Mouse (Mus musculus): ENCODE data around the gene Stx4a. TPM values are rescaled to one million over a fixed set of nuclear protein-coding genes. Genes with fewer than 3 reads are reported as not detected.
A peak's percentile ranks its signal among the peaks of the same experiment; 100 is the strongest.
"Not testable (repeated sequence)": the region's sequence is repeated elsewhere in the genome, so short reads cannot be mapped to it uniquely, and the experiment has no call there.

Stx4a gene
- total RNA-seq, 1 experiment from 2014 or later, result 93.0 TPM

DNA sequence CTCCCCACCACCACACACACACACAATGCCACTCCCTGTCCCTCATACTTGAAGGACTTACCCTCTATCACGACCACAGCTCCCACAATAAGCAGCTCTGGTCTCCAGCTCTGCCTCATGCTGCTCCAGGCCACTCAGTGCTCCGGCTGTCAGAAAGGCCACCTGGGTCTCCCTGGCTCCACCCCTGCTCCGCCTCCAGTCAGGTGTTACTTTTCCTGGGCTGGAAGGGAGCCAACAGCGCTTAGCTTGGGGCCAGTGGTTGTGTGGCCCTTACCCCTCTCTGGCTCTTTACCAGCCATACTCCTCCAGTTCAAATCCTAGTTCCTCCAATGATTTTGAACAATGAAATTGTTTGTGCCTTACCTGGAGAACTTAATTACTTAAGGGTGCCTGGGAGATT, 66.7 kb downstream of the Stx4a start, which contains the start of gene Prss53:
Gene Prss53 (minus strand): TSS at position 173 of the 400 bp plus-strand sequence.
- no peak for ATAC-seq (ENCODE audit: extremely low read depth, insufficient number of reproducible peaks, low FRiP score, poor library complexity, severe bottlenecking)

DNA sequence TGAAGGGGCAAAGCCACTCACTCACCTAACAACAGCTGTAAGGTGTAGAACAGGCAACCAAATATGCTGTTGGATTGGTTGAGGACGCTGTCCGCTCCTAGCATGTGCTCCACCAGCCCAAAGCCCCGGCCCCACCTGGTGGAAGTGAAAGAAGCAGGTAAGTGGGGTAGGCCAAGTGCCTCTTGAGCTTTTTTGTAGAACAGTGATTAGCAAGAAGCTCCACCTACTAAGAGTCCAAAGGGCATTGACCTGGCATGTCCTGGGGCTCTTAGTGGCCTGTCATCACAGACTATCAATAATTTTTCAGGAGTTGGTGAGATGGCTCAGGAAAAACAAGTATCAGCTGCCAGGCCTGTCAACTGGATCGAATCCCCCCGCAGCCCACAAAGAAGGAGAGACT, 70.4 kb downstream of the Stx4a start:
- ATAC-seq (ENCODE audit: extremely low read depth, insufficient number of reproducible peaks, low FRiP score, poor library complexity, severe bottlenecking), result no peak

DNA sequence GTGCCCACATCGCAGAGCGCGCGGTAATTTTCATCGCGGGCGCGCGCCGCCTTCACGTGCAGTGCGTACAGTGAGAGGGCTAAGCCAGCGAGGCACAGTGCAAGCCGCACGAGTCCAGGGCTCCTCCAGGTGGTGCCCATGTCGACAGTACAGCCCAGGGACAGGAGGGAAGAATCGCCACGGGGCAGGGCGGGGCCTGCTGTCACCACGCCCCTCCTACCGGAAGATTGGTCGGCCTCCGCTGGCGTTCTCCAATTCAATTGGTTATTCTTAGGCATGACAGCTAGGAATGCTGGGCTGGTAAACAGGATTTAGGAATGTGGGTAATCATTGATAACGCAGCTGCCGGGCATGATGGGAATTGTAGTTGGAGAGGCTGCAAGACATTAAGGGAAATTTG, 71.3 kb downstream of the Stx4a start, which contains the start of the genes Gm21974 and Vkorc1:
Gene Gm21974 (minus strand): TSS at position 13 of the 400 bp plus-strand sequence.
Gene Vkorc1 (minus strand): TSS at position 176 of the 400 bp plus-strand sequence.
- ATAC-seq (ENCODE audit: extremely low read depth, insufficient number of reproducible peaks, low FRiP score, poor library complexity, severe bottlenecking), result peak; percentile 86

DNA sequence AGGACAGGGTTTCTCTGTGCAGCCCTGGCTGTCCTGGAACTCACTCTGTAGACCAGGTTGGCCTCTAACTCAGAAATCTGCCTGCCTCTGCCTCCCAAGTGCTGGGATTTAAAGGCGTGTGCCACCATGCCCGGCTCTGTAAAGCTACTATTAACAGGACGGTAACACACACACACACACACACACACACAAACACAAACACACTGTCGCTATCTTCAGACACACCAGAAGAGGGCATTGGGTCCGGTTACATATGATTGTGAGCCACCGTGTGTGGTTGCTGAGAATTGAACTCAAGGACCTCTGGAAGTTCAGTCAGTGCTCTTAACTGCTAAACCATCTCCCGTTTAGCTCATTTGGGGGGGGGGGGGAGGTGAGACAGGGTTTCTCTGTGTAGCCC, 71.8 kb downstream of the Stx4a start:
- ATAC-seq (ENCODE audit: extremely low read depth, insufficient number of reproducible peaks, low FRiP score, poor library complexity, severe bottlenecking), result not testable (repeated sequence)

GRCm38 (mm10) chr7:127896384-127896783, 72.3 kb downstream of the Stx4a start:
- ATAC-seq (ENCODE audit: extremely low read depth, insufficient number of reproducible peaks, low FRiP score, poor library complexity, severe bottlenecking), result peak; percentile 51; the same call in 1 of the 2 replicates

- ATAC-seq (ENCODE audit: extremely low read depth, insufficient number of reproducible peaks, low FRiP score, poor library complexity, severe bottlenecking), result no peak
Observed at GRCm38 (mm10) chr7:127897542-127897941, 73.4 kb downstream of the Stx4a start.

DNA sequence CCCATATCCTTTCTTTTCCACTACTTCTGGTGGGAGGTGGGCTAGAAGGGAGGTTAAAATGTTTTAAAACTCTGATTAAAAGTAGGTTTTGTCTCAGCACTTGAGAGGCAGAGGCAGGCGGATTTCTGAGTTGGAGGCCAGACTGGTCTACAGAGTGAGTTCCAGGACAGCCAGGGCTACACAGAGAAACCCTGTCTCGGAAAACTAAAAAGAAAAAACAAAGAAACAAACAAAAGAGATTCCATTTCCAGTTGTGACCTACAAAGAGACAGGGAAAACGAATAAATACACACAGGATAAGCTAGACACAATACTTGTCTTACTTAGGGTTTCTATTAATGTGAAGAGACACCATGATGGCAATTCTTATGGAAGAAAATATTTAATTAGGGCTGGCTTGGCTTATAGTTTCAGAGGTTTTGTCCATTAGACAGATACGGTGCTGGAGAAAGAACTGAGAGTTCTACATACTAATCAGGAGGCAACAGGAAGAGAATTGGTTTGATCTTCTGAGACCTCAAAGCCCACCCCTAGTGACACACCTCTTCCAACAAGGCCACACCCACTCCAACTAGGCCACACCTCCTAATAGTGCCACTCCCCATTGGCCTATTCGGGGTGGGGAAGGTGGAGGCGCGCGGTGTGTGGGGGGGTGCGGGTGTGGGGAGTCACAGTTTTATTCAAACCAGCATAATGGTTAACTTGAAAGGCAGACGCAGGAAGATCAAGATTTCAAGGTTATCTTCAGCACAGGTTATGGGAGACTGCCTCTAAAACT, 74.3 kb downstream of the Stx4a start:
- no peak for ATAC-seq (ENCODE audit: extremely low read depth, insufficient number of reproducible peaks, low FRiP score, poor library complexity, severe bottlenecking)

Other genes starting within 250 kb of the Stx4a start
- 11.8 and 16.8 TPM in 2 replicates for gene Ccdc189, start 235.7 kb upstream of the Stx4a start, total RNA-seq (2017)
- gene Rnf40, start 235.5 kb upstream of the Stx4a start, total RNA-seq (2017), result 127 and 137 TPM in 2 replicates
- 1.7 and 2.2 TPM in 2 replicates for gene Zfp629, start 208.5 kb upstream of the Stx4a start, total RNA-seq (2017)
- gene Bcl7c, start 115.4 kb upstream of the Stx4a start, total RNA-seq (2017), result 11.6 and 17.4 TPM in 2 replicates
- gene Ctf1, start 111.6 kb upstream of the Stx4a start, total RNA-seq (2017), result not detected in 2 replicates
- not detected in 2 replicates for gene Ctf2, start 92.1 kb upstream of the Stx4a start, total RNA-seq (2017)
- gene Fbxl19, start 79.8 kb upstream of the Stx4a start, total RNA-seq (2017), result 9.0 and 9.2 TPM in 2 replicates
- 35.7 and 42.8 TPM in 2 replicates for gene Orai3, start 54.5 kb upstream of the Stx4a start, total RNA-seq (2017)
- gene Setd1a, start 47.6 kb upstream of the Stx4a start, total RNA-seq (2017), result 14.4 and 16.7 TPM in 2 replicates
- gene Gm49388, start 38.7 kb upstream of the Stx4a start, total RNA-seq (2017), result 3.3 and 3.5 TPM in 2 replicates
- gene Hsd3b7, start 23.7 kb upstream of the Stx4a start, total RNA-seq (2017), result 4.4 and 4.5 TPM in 2 replicates
- not detected in 2 replicates for gene Stx1b, start 255 bp downstream of the Stx4a start, total RNA-seq (2017)
- gene Zfp646, start 51.9 kb downstream of the Stx4a start, total RNA-seq (2017), result 93.1 and 93.5 TPM in 2 replicates
- gene Zfp668, start 52.5 kb downstream of the Stx4a start, total RNA-seq (2017), result 6.2 and 12.5 TPM in 2 replicates
- not detected in 2 replicates for gene Prss53, start 66.7 kb downstream of the Stx4a start, total RNA-seq (2017)
- not detected in 2 replicates for gene Gm21974, start 71.2 kb downstream of the Stx4a start, total RNA-seq (2017)
- 4.8 and 8.5 TPM in 2 replicates for gene Vkorc1, start 71.3 kb downstream of the Stx4a start, total RNA-seq (2017)
- 9.6 and 11.6 TPM in 2 replicates for gene Bckdk, start 79.8 kb downstream of the Stx4a start, total RNA-seq (2017)
- 50.2 and 71.2 TPM in 2 replicates for gene Kat8, start 88.2 kb downstream of the Stx4a start, total RNA-seq (2017)
- gene Prss8, start 105.8 kb downstream of the Stx4a start, total RNA-seq (2017), result 0.25 and 1.3 TPM in 2 replicates
- 1.2 and 2.0 TPM in 2 replicates for gene Prss36, start 122.4 kb downstream of the Stx4a start, total RNA-seq (2017)
- gene Fus, start 143.2 kb downstream of the Stx4a start, total RNA-seq (2017), result 121 and 134 TPM in 2 replicates
- gene Pycard, start 169.6 kb downstream of the Stx4a start, total RNA-seq (2017), result 10.5 and 16.2 TPM in 2 replicates
- gene Trim72, start 179.7 kb downstream of the Stx4a start, total RNA-seq (2017), result 0.70 and 0.86 TPM in 2 replicates
- 339 and 346 TPM in 2 replicates for gene Itgam, start 238.3 kb downstream of the Stx4a start, total RNA-seq (2017)
- gene Gm49368, start 238.4 kb downstream of the Stx4a start, total RNA-seq (2017), result 23.6 and 30.6 TPM in 2 replicates